Comparison of ENCODE assay signal across 17 mouse cellular contexts in genomic region chr15:83765388-83766029, GRCm38 (mm10). TPM values are rescaled to one million over a fixed set of nuclear protein-coding genes. Genes with fewer than 3 reads are reported as not detected.
DNase-seq lines count a peak whose midpoint lies in the region; ATAC-seq lines count a peak whose summit lies in the region.
"Had no signal": no experiment of that assay in that cellular context is flagged by ENCODE, and none has a peak within 500 bp of the region (broad histone marks: within the 10 kb centered on the region; RNA-seq: fewer than 3 reads in every experiment).

No protein-coding gene starts in this region.

- no peaks in the 10 kb centered on the region for H3K4me1 ChIP-seq in lung, embryonic 16.5 days (replicated peaks; ENCODE audit: control insufficient read depth, insufficient read depth, low read length)
- peaks cover 68% of the 10 kb centered on the region for H3K4me1 ChIP-seq in forebrain, embryonic 10.5 days
- peaks cover 8% of the 10 kb centered on the region for H3K4me1 ChIP-seq in limb, embryonic 11.5 days (ENCODE audit: control insufficient read depth, insufficient read depth, low read length)
- H3K4me1 ChIP-seq: embryonic facial prominence, embryonic 15.5 days; heart, embryonic 15.5 days had no signal

- peak; percentile 38; the same call in 1 of the 2 replicates for ATAC-seq in lung, embryonic 16.5 days (ENCODE audit: low read depth)
- ATAC-seq in limb, embryonic 11.5 days (ENCODE audit: insufficient number of reproducible peaks, low FRiP score, low TSS enrichment, low read depth): peak; percentile 18; the same call in 1 of the 2 replicates
- ATAC-seq in monocyte, adult 5-6 weeks (replicated peaks; ENCODE audit: insufficient number of reproducible peaks, low FRiP score, low TSS enrichment, poor library complexity, severe bottlenecking): no peak

- no peak overlapping the region for H3K4me3 ChIP-seq in lung, embryonic 16.5 days (ENCODE audit: low read length)
- 0 out of 2 replicates have a peak overlapping the region, but pooled peaks have one; percentile 5 for H3K4me3 ChIP-seq in forebrain, embryonic 10.5 days
- H3K4me3 ChIP-seq in limb, embryonic 11.5 days (ENCODE audit: low read depth, low read length): no peak overlapping the region
- H3K4me3 ChIP-seq: embryonic facial prominence, embryonic 15.5 days; heart, embryonic 15.5 days; layer of hippocampus, adult 2 months had no signal

- no peak overlapping the region for H3K27ac ChIP-seq in lung, embryonic 16.5 days (ENCODE audit: low read length)
- peak overlapping the region; percentile 86 for H3K27ac ChIP-seq in forebrain, embryonic 10.5 days
- peak overlapping the region; percentile 62 for H3K27ac ChIP-seq in limb, embryonic 11.5 days (replicated peaks; ENCODE audit: low read depth, low read length)
- H3K27ac ChIP-seq: embryonic facial prominence, embryonic 15.5 days; heart, embryonic 15.5 days; layer of hippocampus, adult 2 months had no signal

- no peaks in the 10 kb centered on the region for H3K36me3 ChIP-seq in lung, embryonic 16.5 days (ENCODE audit: control insufficient read depth, insufficient read depth, low read length)
- H3K36me3 ChIP-seq in forebrain, embryonic 10.5 days (replicated peaks): no peaks in the 10 kb centered on the region
- H3K36me3 ChIP-seq in limb, embryonic 11.5 days (ENCODE audit: control insufficient read depth, insufficient read depth, low read length): no peaks in the 10 kb centered on the region
- H3K36me3 ChIP-seq: embryonic facial prominence, embryonic 15.5 days; heart, embryonic 15.5 days had no signal

- H3K9ac ChIP-seq in lung, embryonic 16.5 days (ENCODE audit: low read length): no peak overlapping the region
- H3K9ac ChIP-seq in limb, embryonic 11.5 days (ENCODE audit: low read length): no peak overlapping the region
- H3K9ac ChIP-seq: embryonic facial prominence, embryonic 15.5 days; heart, embryonic 15.5 days had no signal

- no peaks in the 10 kb centered on the region for H3K27me3 ChIP-seq in lung, embryonic 16.5 days (ENCODE audit: control insufficient read depth, insufficient read depth, low read depth, low read length)
- peaks cover 43% of the 10 kb centered on the region for H3K27me3 ChIP-seq in forebrain, embryonic 10.5 days (ENCODE audit: poor library complexity, severe bottlenecking)
- H3K27me3 ChIP-seq in limb, embryonic 11.5 days (ENCODE audit: control insufficient read depth, insufficient read depth, low read length): no peaks in the 10 kb centered on the region

- DNase-seq in lung, adult 18-20 months: no peak
- DNase-seq in ZHBTc4 (ENCODE audit: low read depth, low spot score): peak; percentile 45
- DNase-seq in forebrain, embryonic 10.5 days (ENCODE audit: extremely low spot score, low spot score): peak; percentile 85
- no peak for DNase-seq in limb, embryonic 11.5 days (ENCODE audit: low spot score)
- no peak for DNase-seq in urinary bladder, postnatal 4 days (ENCODE audit: low spot score in 2 of 2)
- no peak for DNase-seq in right cerebral cortex, postnatal 4 days
- DNase-seq: cerebellum, adult 9-10 months; right cerebral cortex, postnatal 14 days; thymus, postnatal 25 days had no signal

- no peaks in the 10 kb centered on the region for H3K9me3 ChIP-seq in lung, embryonic 16.5 days (ENCODE audit: control insufficient read depth, low read length)
- H3K9me3 ChIP-seq in forebrain, embryonic 10.5 days: no peaks in the 10 kb centered on the region
- H3K9me3 ChIP-seq in limb, embryonic 11.5 days (ENCODE audit: control insufficient read depth, low read length): no peaks in the 10 kb centered on the region
- H3K9me3 ChIP-seq: embryonic facial prominence, embryonic 15.5 days; heart, embryonic 15.5 days had no signal

- WGBS in lung, embryonic 16.5 days: 41% methylated on average over 5 of the region's 6 CpGs
- WGBS in forebrain, embryonic 10.5 days: 3% methylated on average over 6 of the region's 6 CpGs
- WGBS in limb, embryonic 11.5 days: 28% methylated on average over 6 of the region's 6 CpGs

- no peak overlapping the region for H3K4me2 ChIP-seq in lung, embryonic 16.5 days (ENCODE audit: low read depth, low read length)
- no peak overlapping the region for H3K4me2 ChIP-seq in limb, embryonic 11.5 days (ENCODE audit: low read depth, severe bottlenecking)
- H3K4me2 ChIP-seq: embryonic facial prominence, embryonic 15.5 days; heart, embryonic 15.5 days had no signal

RNA-seq across cellular contexts. Expression of gene Mpped1, which starts 13.8 kb away (rescaled TPM):
- polyA plus RNA-seq in lung, embryonic 16.5 days (2015; fragmentation: Nextera tagmentation; extraction: Ambion mirVana): 0.43 and 0.73 TPM in 2 replicates
- 33.4 and 35.9 TPM in 2 replicates for polyA plus RNA-seq in forebrain, embryonic 10.5 days (2016; fragmentation: Nextera tagmentation; extraction: Ambion mirVana)
- polyA plus RNA-seq in limb, embryonic 11.5 days (2014; fragmentation: Nextera tagmentation; extraction: Ambion mirVana): 4.3 TPM in 2 replicates
- not detected in 3 replicates for total RNA-seq in monocyte, adult 5-6 weeks (2017)
- total RNA-seq: megakaryocyte, adult 5-6 weeks had no signal
- polyA plus RNA-seq: C2C12; liver, embryonic 16.5 days had no signal

RNA-seq across cellular contexts. Expression of gene Scube1, which starts 40.7 kb away (rescaled TPM):
- polyA plus RNA-seq in lung, embryonic 16.5 days (2015; fragmentation: Nextera tagmentation; extraction: Ambion mirVana): 3.8 and 4.9 TPM in 2 replicates
- 58.7 and 68.0 TPM in 2 replicates for polyA plus RNA-seq in forebrain, embryonic 10.5 days (2016; fragmentation: Nextera tagmentation; extraction: Ambion mirVana)
- polyA plus RNA-seq in limb, embryonic 11.5 days (2014; fragmentation: Nextera tagmentation; extraction: Ambion mirVana): 62.3 and 70.9 TPM in 2 replicates
- total RNA-seq in monocyte, adult 5-6 weeks (2017): not detected in 3 replicates
- total RNA-seq: megakaryocyte, adult 5-6 weeks had no signal
- polyA plus RNA-seq: C2C12 had no signal

Comparison
In these comparisons a context has a peak if more than half of its experiments do, and no peak if none do; other contexts are left out.
1. DNase-seq: peak in ZHBTc4 (single experiment) and forebrain, embryonic 10.5 days (single experiment); none in lung, adult 18-20 months (0 of 2), limb, embryonic 11.5 days (single experiment), urinary bladder, postnatal 4 days (0 of 2) and right cerebral cortex, postnatal 4 days (single experiment).
2. RNA of gene Scube1, which starts 40.7 kb away (polyA plus RNA-seq): 62.3 to 70.9 TPM in limb, embryonic 11.5 days and 58.7 to 68.0 TPM in forebrain, embryonic 10.5 days; 3.8 to 4.9 TPM in lung, embryonic 16.5 days; every median in the first group is over 10 times any median in the second.